Mouse (Mus musculus) midbrain, embryonic 15.5 days (tissue): ENCODE data around the gene Clspn. TPM values are rescaled to one million over a fixed set of nuclear protein-coding genes. Genes with fewer than 3 reads are reported as not detected.

Source experiments
- ATAC-seq: fragments of 200-750 bp; cut with Nextera tagmentation; replicated peaks from 2 replicates; pipeline ENCODE4 v1.8.0; 2017; ENCODE audit warnings: moderate TSS enrichment
- H3K27ac ChIP-seq: fragments of 300-500 bp; sonication (generic); 2 replicates; pipeline ENCODE4 v1.5.1; 2015; ENCODE audit warnings: mild to moderate bottlenecking, inconsistent platforms
- H3K27me3 ChIP-seq: fragments of 300-500 bp; sonication (generic); replicated peaks from 2 replicates; pipeline ENCODE4 v1.6.1; 2015; ENCODE audit warnings: inconsistent platforms
- H3K36me3 ChIP-seq: fragments of 300-500 bp; sonication (generic); replicated peaks from 2 replicates; pipeline ENCODE4 v1.6.1; 2015; ENCODE audit warnings: inconsistent platforms
- H3K4me1 ChIP-seq: fragments of 300-500 bp; sonication (generic); 2 replicates; pipeline ENCODE4 v1.6.1; 2015; ENCODE audit warnings: inconsistent platforms
- H3K4me2 ChIP-seq: fragments of 300-500 bp; sonication (generic); 2 replicates; pipeline ENCODE4 v1.6.1; 2015; ENCODE audit warnings: inconsistent platforms, mild to moderate bottlenecking, moderate library complexity
- H3K4me3 ChIP-seq: fragments of 300-500 bp; sonication (generic); 2 replicates; pipeline ENCODE4 v1.5.1; 2015; ENCODE audit warnings: mild to moderate bottlenecking, inconsistent platforms
- H3K9ac ChIP-seq: fragments of 300-500 bp; sonication (generic); 2 replicates; pipeline ENCODE4 v1.6.1; 2015; ENCODE audit warnings: mild to moderate bottlenecking, inconsistent platforms
- H3K9me3 ChIP-seq: fragments of 300-500 bp; sonication (generic); 2 replicates; pipeline ENCODE4 v1.6.1; 2016; ENCODE audit warnings: inconsistent platforms
- WGBS: fragments of 180-500 bp; shearing (Covaris S2); methylation state at CpG from one replicate; pipeline ENCODE4 v1.1.7; 2015; ENCODE audit warnings: mixed read lengths; 5-methylcytosine and 5-hydroxymethylcytosine counted together
- polyA plus RNA-seq: library from polyadenylated mRNA; unstranded; fragments of >200 nt; fragmentation: Nextera tagmentation; extraction: Ambion mirVana; gene quantifications from 2 replicates; pipeline ENCODE4 v1.2.1, GENCODE M21; 2015

Clspn gene
- polyA plus RNA-seq, 1 experiment from 2014 or later: 5.7 TPM

- ATAC-seq: no peak
- WGBS: 89% methylated on average over 4 of the region's 4 CpGs
- peaks cover 17% of the 10 kb centered on the region for H3K4me1 ChIP-seq
- peaks cover 59% of the 10 kb centered on the region for H3K27me3 ChIP-seq
- H3K4me2 ChIP-seq: no peak overlapping the region
- H3K36me3 ChIP-seq: no peaks in the 10 kb centered on the region
- no peak overlapping the region for H3K9ac ChIP-seq
- H3K9me3 ChIP-seq: no peaks in the 10 kb centered on the region
- no peak overlapping the region for H3K27ac ChIP-seq
- no peak overlapping the region for H3K4me3 ChIP-seq
Measured at GRCm38 (mm10) chr4:126616312-126616711, 59.6 kb downstream of the Clspn start.

GRCm38 (mm10) chr4:126619691-126620330 is 63.1 kb downstream of the Clspn start:
- Histone ChIP-seq H3K36me3 (no peaks in the 10 kb centered on the region), H3K27ac (peak overlapping the region; percentile 42), H3K9ac (peak overlapping the region; percentile 8; the same call in 1 of the 2 replicates), H3K9me3 (no peaks in the 10 kb centered on the region), H3K4me1 (peaks cover 17% of the 10 kb centered on the region), H3K4me2 (peak overlapping the region; percentile 50), H3K27me3 (peaks cover 49% of the 10 kb centered on the region), H3K4me3 (peak overlapping the region; percentile 30)
- WGBS: 2% methylated on average over 33 of the region's 33 CpGs
- peak; percentile 48 for ATAC-seq

GRCm38 (mm10) chr4:126620349-126620874 is 63.7 kb downstream of the Clspn start:
- H3K27ac ChIP-seq: peak overlapping the region; percentile 42
- H3K9ac ChIP-seq: no peak overlapping the region
- no peaks in the 10 kb centered on the region for H3K36me3 ChIP-seq
- peaks cover 17% of the 10 kb centered on the region for H3K4me1 ChIP-seq
- peak overlapping the region; percentile 50 for H3K4me2 ChIP-seq
- H3K27me3 ChIP-seq: peaks cover 44% of the 10 kb centered on the region
- H3K9me3 ChIP-seq: no peaks in the 10 kb centered on the region
- H3K4me3 ChIP-seq: peak overlapping the region; percentile 30
- no peak for ATAC-seq
- 17% methylated on average over 13 of the region's 13 CpGs for WGBS

GRCm38 (mm10) chr4:126627021-126627681 is 70.4 kb downstream of the Clspn start:
- no peak for ATAC-seq
- 2% methylated on average over 23 of the region's 23 CpGs for WGBS
- Histone ChIP-seq H3K9me3 (no peaks in the 10 kb centered on the region), H3K27ac (peak overlapping the region; percentile 54), H3K9ac (no peak overlapping the region), H3K4me3 (no peak overlapping the region), H3K27me3 (peaks cover 14% of the 10 kb centered on the region; the same call in 1 of the 2 replicates), H3K4me2 (peak overlapping the region; percentile 36), H3K36me3 (no peaks in the 10 kb centered on the region), H3K4me1 (peaks cover 10% of the 10 kb centered on the region)

GRCm38 (mm10) chr4:126631922-126632321 is 75.2 kb downstream of the Clspn start:
- no peak overlapping the region for H3K27ac ChIP-seq
- H3K4me2 ChIP-seq: no peak overlapping the region
- no peaks in the 10 kb centered on the region for H3K36me3 ChIP-seq
- H3K4me3 ChIP-seq: no peak overlapping the region
- peaks cover 20% of the 10 kb centered on the region for H3K4me1 ChIP-seq
- WGBS: 49% methylated on average over 2 of the region's 2 CpGs
- H3K9me3 ChIP-seq: no peaks in the 10 kb centered on the region
- ATAC-seq: no peak
- no peak overlapping the region for H3K9ac ChIP-seq
- peaks cover 19% of the 10 kb centered on the region for H3K27me3 ChIP-seq

GRCm38 (mm10) chr4:126632668-126633067 is 75.9 kb downstream of the Clspn start:
- Histone ChIP-seq H3K4me3 (no peak overlapping the region), H3K4me1 (peaks cover 12% of the 10 kb centered on the region), H3K9me3 (no peaks in the 10 kb centered on the region), H3K27me3 (peaks cover 22% of the 10 kb centered on the region), H3K36me3 (no peaks in the 10 kb centered on the region), H3K4me2 (no peak overlapping the region), H3K9ac (no peak overlapping the region), H3K27ac (no peak overlapping the region)
- 67% methylated on average over 3 of the region's 3 CpGs for WGBS
- no peak for ATAC-seq

- no peaks in the 10 kb centered on the region for H3K36me3 ChIP-seq
- H3K4me1 ChIP-seq: peaks cover 11% of the 10 kb centered on the region; the same call in 1 of the 2 replicates
- H3K27me3 ChIP-seq: peaks cover 15% of the 10 kb centered on the region
- H3K4me2 ChIP-seq: peak overlapping the region; percentile 39
- ATAC-seq: no peak
- H3K4me3 ChIP-seq: no peak overlapping the region
- 27% methylated on average over 11 of the region's 11 CpGs for WGBS
- H3K9ac ChIP-seq: no peak overlapping the region
- H3K9me3 ChIP-seq: no peaks in the 10 kb centered on the region
- H3K27ac ChIP-seq: peak overlapping the region; percentile 13; the same call in 1 of the 2 replicates
Measured at GRCm38 (mm10) chr4:126636330-126636729, 79.6 kb downstream of the Clspn start.

GRCm38 (mm10) chr4:126637446-126637845 is 80.7 kb downstream of the Clspn start:
- Histone ChIP-seq H3K27ac (no peak overlapping the region), H3K4me1 (peaks cover 11% of the 10 kb centered on the region; the same call in 1 of the 2 replicates), H3K36me3 (no peaks in the 10 kb centered on the region), H3K9ac (no peak overlapping the region), H3K9me3 (no peaks in the 10 kb centered on the region), H3K27me3 (peaks cover 18% of the 10 kb centered on the region), H3K4me2 (no peak overlapping the region), H3K4me3 (no peak overlapping the region)
- ATAC-seq: no peak
- 81% methylated on average over 4 of the region's 4 CpGs for WGBS

GRCm38 (mm10) chr4:126639339-126639738 is 82.6 kb downstream of the Clspn start:
- ATAC-seq: no peak
- H3K4me3 ChIP-seq: no peak overlapping the region
- no peak overlapping the region for H3K4me2 ChIP-seq
- H3K27me3 ChIP-seq: peaks cover 16% of the 10 kb centered on the region
- H3K4me1 ChIP-seq: peaks cover 11% of the 10 kb centered on the region; the same call in 1 of the 2 replicates
- H3K9me3 ChIP-seq: no peaks in the 10 kb centered on the region
- no peak overlapping the region for H3K9ac ChIP-seq
- H3K36me3 ChIP-seq: no peaks in the 10 kb centered on the region
- H3K27ac ChIP-seq: no peak overlapping the region
- 45% methylated on average over 7 of the region's 7 CpGs for WGBS

- WGBS: 38% methylated on average over 9 of the region's 9 CpGs
- Histone ChIP-seq H3K9me3 (no peaks in the 10 kb centered on the region), H3K27me3 (peaks cover 9% of the 10 kb centered on the region), H3K4me2 (no peak overlapping the region), H3K4me1 (no peaks in the 10 kb centered on the region; the same call in 1 of the 2 replicates), H3K27ac (no peak overlapping the region), H3K4me3 (no peak overlapping the region), H3K36me3 (no peaks in the 10 kb centered on the region), H3K9ac (no peak overlapping the region)
- ATAC-seq: no peak
Measured at GRCm38 (mm10) chr4:126641901-126642300, 85.2 kb downstream of the Clspn start.
